In genomic region chr4:129212486-129212885, GRCm38 (mm10) we compare ENCODE assay signal across 8 mouse cellular contexts. TPM values are rescaled to one million over a fixed set of nuclear protein-coding genes. Genes with fewer than 3 reads are reported as not detected.
DNase-seq lines count a peak whose midpoint lies in the region; ATAC-seq and TF ChIP-seq lines count a peak whose summit lies in the region.
"Not testable (repeated sequence)": the region's sequence is repeated elsewhere in the genome, so short reads cannot be mapped to it uniquely, and the experiment has no call there.

No protein-coding gene starts in this region.

- not testable (repeated sequence) for H3K9me3 ChIP-seq in heart, postnatal 0 days (replicated peaks; ENCODE audit: control insufficient read depth, low read length); kidney, postnatal 0 days (replicated peaks; ENCODE audit: low read length); liver, embryonic 14.5 days (ENCODE audit: control insufficient read depth, low read length); midbrain, embryonic 14.5 days (ENCODE audit: control insufficient read depth, low read length)

- not testable (repeated sequence) for TF ChIP-seq EP300 in heart, postnatal 0 days (IDR thresholded peaks at IDR 0.05; ENCODE audit: low read depth); liver, embryonic 14.5 days (IDR thresholded peaks at IDR 0.05; ENCODE audit: low read depth)

- H3K9ac ChIP-seq in heart, postnatal 0 days (replicated peaks; ENCODE audit: low read depth, low read length); kidney, postnatal 0 days (ENCODE audit: low read depth, low read length); liver, embryonic 14.5 days (replicated peaks); midbrain, embryonic 14.5 days (replicated peaks; ENCODE audit: low read length): not testable (repeated sequence)

- H3K4me3 ChIP-seq in heart, postnatal 0 days (ENCODE audit: low read depth, low read length); kidney, postnatal 0 days (replicated peaks; ENCODE audit: low read depth, low read length); liver, embryonic 14.5 days (ENCODE audit: insufficient read depth in 1 of 2, low read depth in 2 of 2, low read length in 2 of 2); midbrain, embryonic 14.5 days (replicated peaks; ENCODE audit: low read depth, low read length): not testable (repeated sequence)

- TF ChIP-seq CTCF in heart, postnatal 0 days (IDR thresholded peaks at IDR 0.05; ENCODE audit: low read depth), result peak; percentile 36
- TF ChIP-seq CTCF in kidney, postnatal 0 days (IDR thresholded peaks at IDR 0.05; ENCODE audit: low read depth), result peak; percentile 63
- peak; percentile 45 for TF ChIP-seq CTCF in liver, embryonic 14.5 days (IDR thresholded peaks at IDR 0.05; ENCODE audit: low read depth)

- peak; percentile 64 for DNase-seq in 416B (ENCODE audit: low read depth)
- DNase-seq in NIH3T3 (ENCODE audit: low read depth), result peak; percentile 58
- peak; percentile 60 to 67 for DNase-seq in cerebellum, postnatal 10 days
- not testable (repeated sequence) for DNase-seq in heart, postnatal 0 days (ENCODE audit: low spot score); kidney, postnatal 0 days (ENCODE audit: low spot score); liver, embryonic 14.5 days (ENCODE audit: low read depth in 3 of 3, low spot score in 3 of 3)
- DNase-seq in midbrain, embryonic 14.5 days, result peak; percentile 53
- DNase-seq in thymus, postnatal 14 days, result peak; percentile 50

- H3K27me3 ChIP-seq in heart, postnatal 0 days (ENCODE audit: control insufficient read depth, insufficient read depth, low read length); kidney, postnatal 0 days (ENCODE audit: insufficient read depth, low read length); liver, embryonic 14.5 days (ENCODE audit: control insufficient read depth, insufficient read depth, low read length); midbrain, embryonic 14.5 days (ENCODE audit: control insufficient read depth, insufficient read depth, low read length): not testable (repeated sequence)

- not testable (repeated sequence) for H3K4me1 ChIP-seq in heart, postnatal 0 days (ENCODE audit: control insufficient read depth, insufficient read depth); kidney, postnatal 0 days (replicated peaks; ENCODE audit: insufficient read depth, low read length); liver, embryonic 14.5 days (replicated peaks; ENCODE audit: control insufficient read depth in 2 of 2, insufficient read depth in 2 of 2, low read length in 1 of 2); midbrain, embryonic 14.5 days (ENCODE audit: control insufficient read depth, insufficient read depth, low read length)

- 70% methylated on average over 3 of the region's 3 CpGs for WGBS in heart, postnatal 0 days
- 81% methylated on average over 3 of the region's 3 CpGs for WGBS in kidney, postnatal 0 days
- WGBS in liver, embryonic 14.5 days (ENCODE audit: insufficient replicate concordance), result 61% methylated on average over 3 of the region's 3 CpGs
- WGBS in midbrain, embryonic 14.5 days, result 81% methylated on average over 3 of the region's 3 CpGs

- not testable (repeated sequence) for H3K27ac ChIP-seq in heart, postnatal 0 days (ENCODE audit: low read depth); kidney, postnatal 0 days; liver, embryonic 14.5 days; midbrain, embryonic 14.5 days (replicated peaks; ENCODE audit: low read depth, low read length)

- H3K36me3 ChIP-seq in heart, postnatal 0 days (replicated peaks; ENCODE audit: control insufficient read depth, insufficient read depth, low read length), result peaks cover 83% of the 10 kb centered on the region
- H3K36me3 ChIP-seq in kidney, postnatal 0 days (ENCODE audit: insufficient read depth, low read length), result peaks cover 49% of the 10 kb centered on the region
- peaks cover 85% of the 10 kb centered on the region for H3K36me3 ChIP-seq in liver, embryonic 14.5 days (replicated peaks; ENCODE audit: control insufficient read depth, insufficient read depth, low read depth)
- peaks cover 89% of the 10 kb centered on the region for H3K36me3 ChIP-seq in midbrain, embryonic 14.5 days (ENCODE audit: control insufficient read depth, insufficient read depth, low read length)

- ATAC-seq in heart, postnatal 0 days (ENCODE audit: insufficient read depth, low read depth); kidney, postnatal 0 days (replicated peaks; ENCODE audit: low FRiP score, low read depth); liver, embryonic 14.5 days (ENCODE audit: insufficient read depth); midbrain, embryonic 14.5 days (ENCODE audit: low FRiP score, low TSS enrichment): not testable (repeated sequence)

- not testable (repeated sequence) for H3K4me2 ChIP-seq in heart, postnatal 0 days (ENCODE audit: low read depth, low read length); kidney, postnatal 0 days (ENCODE audit: low read length); liver, embryonic 14.5 days (ENCODE audit: low read depth); midbrain, embryonic 14.5 days (ENCODE audit: low read length)

RNA-seq across cellular contexts. Expression of gene Yars, which starts 22.9 kb away (rescaled TPM):
- 24.7 and 27.3 TPM in 2 replicates for total RNA-seq in heart, postnatal 0 days (2014; rRNA removed; ENCODE audit: low replicate concordance)
- polyA plus RNA-seq in heart, postnatal 0 days (2015; fragmentation: Nextera tagmentation; extraction: Ambion mirVana), result 30.8 and 31.5 TPM in 2 replicates
- 48.9 and 55.9 TPM in 2 replicates for polyA plus RNA-seq in kidney, postnatal 0 days (2015; fragmentation: Nextera tagmentation; extraction: Ambion mirVana)
- polyA plus RNA-seq in liver, embryonic 14.5 days (2012; rRNA removed), result 17.3 and 28.7 TPM in 2 replicates
- 53.2 and 59.8 TPM in 2 replicates for polyA plus RNA-seq in liver, embryonic 14.5 days (2014; fragmentation: Nextera tagmentation; extraction: Ambion mirVana)
- polyA plus RNA-seq in midbrain, embryonic 14.5 days (2014; fragmentation: Nextera tagmentation; extraction: Ambion mirVana), result 116 and 122 TPM in 2 replicates

RNA-seq across cellular contexts. Expression of gene S100pbp, which starts 23.0 kb away (rescaled TPM):
- 16.0 and 24.5 TPM in 2 replicates for total RNA-seq in heart, postnatal 0 days (2014; rRNA removed; ENCODE audit: low replicate concordance)
- 5.9 and 6.9 TPM in 2 replicates for polyA plus RNA-seq in heart, postnatal 0 days (2015; fragmentation: Nextera tagmentation; extraction: Ambion mirVana)
- polyA plus RNA-seq in kidney, postnatal 0 days (2015; fragmentation: Nextera tagmentation; extraction: Ambion mirVana), result 14.5 and 15.6 TPM in 2 replicates
- 12.2 and 12.5 TPM in 2 replicates for polyA plus RNA-seq in liver, embryonic 14.5 days (2012; rRNA removed)
- 4.5 and 4.8 TPM in 2 replicates for polyA plus RNA-seq in liver, embryonic 14.5 days (2014; fragmentation: Nextera tagmentation; extraction: Ambion mirVana)
- 18.2 and 23.7 TPM in 2 replicates for polyA plus RNA-seq in midbrain, embryonic 14.5 days (2014; fragmentation: Nextera tagmentation; extraction: Ambion mirVana)

RNA-seq across cellular contexts. Expression of gene C77080, which starts 48.7 kb away (rescaled TPM):
- 7.8 and 9.0 TPM in 2 replicates for total RNA-seq in heart, postnatal 0 days (2014; rRNA removed; ENCODE audit: low replicate concordance)
- 0.77 and 0.78 TPM in 2 replicates for polyA plus RNA-seq in heart, postnatal 0 days (2015; fragmentation: Nextera tagmentation; extraction: Ambion mirVana)
- 9.8 and 11.3 TPM in 2 replicates for polyA plus RNA-seq in kidney, postnatal 0 days (2015; fragmentation: Nextera tagmentation; extraction: Ambion mirVana)
- polyA plus RNA-seq in liver, embryonic 14.5 days (2012; rRNA removed), result 1.2 and 1.5 TPM in 2 replicates
- 0.74 and 0.91 TPM in 2 replicates for polyA plus RNA-seq in liver, embryonic 14.5 days (2014; fragmentation: Nextera tagmentation; extraction: Ambion mirVana)
- polyA plus RNA-seq in midbrain, embryonic 14.5 days (2014; fragmentation: Nextera tagmentation; extraction: Ambion mirVana), result 7.0 and 8.4 TPM in 2 replicates
